Mouse (Mus musculus): ENCODE measurements around the gene Arvcf.

GRCm38 (mm10) chr16:18400028-18400427 lies 52.0 kb downstream of the Arvcf start:
- TF ChIP-seq CTCF (IDR thresholded peaks at IDR 0.05; ENCODE audit: low read depth, low read length) (no peak), EP300 (IDR thresholded peaks at IDR 0.05; ENCODE audit: insufficient read depth, low read depth, low read length) (no peak)
